Mouse (Mus musculus) cortical plate, adult 2 months (tissue): ENCODE results near the gene Olfr1417.
"Not testable (repeated sequence)": the region's sequence is repeated elsewhere in the genome, so short reads cannot be mapped to it uniquely, and the experiment has no call there.

Source experiments
- CTCF ChIP-seq: fragments of 200-500 bp; IDR thresholded peaks from 2 replicates; pipeline ENCODE4 v1.5.1; 2011; ENCODE audit warnings: mild to moderate bottlenecking, control low read depth, low read length; ENCODE audit not compliant: insufficient read depth; ENCODE audit errors: extremely low read depth
- POLR2A ChIP-seq: fragments of 200-500 bp; IDR thresholded peaks from 2 replicates; pipeline ENCODE4 v1.6.1; 2011; ENCODE audit warnings: mild to moderate bottlenecking, low read length, control low read depth; ENCODE audit not compliant: insufficient read depth; ENCODE audit errors: extremely low read depth

DNA sequence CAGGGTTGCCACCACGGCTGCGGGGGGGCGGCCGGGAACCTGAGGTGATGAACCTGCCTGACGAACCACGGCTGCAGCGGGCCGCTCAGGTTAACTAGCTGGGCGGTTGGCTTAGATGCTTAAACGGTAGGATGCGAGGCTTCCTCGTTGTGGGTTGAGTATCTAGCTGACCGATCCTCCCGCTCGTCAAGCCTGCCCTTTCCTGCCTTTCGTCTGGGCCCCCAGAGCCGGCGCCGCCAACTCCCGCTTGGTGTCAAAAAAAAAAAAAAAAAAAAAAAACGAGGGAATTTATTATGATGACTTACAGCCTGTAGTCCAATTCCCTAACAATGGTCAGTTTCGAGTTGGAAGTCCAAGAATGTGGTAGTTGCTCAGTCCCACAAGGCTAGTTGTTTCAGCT, 39.4 kb upstream of the Olfr1417 start:
- not testable (repeated sequence) for TF ChIP-seq CTCF, POLR2A
